Mouse (Mus musculus) B cell, adult (primary cell): Measurements from ENCODE around the gene Ramp2. TPM values are rescaled to one million over a fixed set of nuclear protein-coding genes. Genes with fewer than 3 reads are reported as not detected.

ENCODE experiments used
- total RNA-seq: library from RNA; stranded (reverse); gene quantifications from 4 replicates; pipeline ENCODE4 v1.2.4, GENCODE M21; 2023; ENCODE audit not compliant: inconsistent age

Ramp2 gene
- not detected in 4 replicates for total RNA-seq

GRCm38 (mm10) chr11:101245855-101246701 is at the start of gene Ramp2:
Gene Ramp2, plus strand, starts transcription at chr11:101246028.

GRCm38 (mm10) chr11:101226065-101226701 is 19.6 kb upstream of the Ramp2 start, which contains the start of gene Ezh1:
Gene Ezh1, minus strand, starts transcription at chr11:101226463.

GRCm38 (mm10) chr11:101253613-101254389 is 8.0 kb downstream of the Ramp2 start, which contains the start of gene Vps25:
Gene Vps25, plus strand, starts transcription at chr11:101253707.

GRCm38 (mm10) chr11:101259948-101260825 is 14.4 kb downstream of the Ramp2 start, which contains the start of gene Wnk4:
Gene Wnk4, plus strand, starts transcription at chr11:101260567.

GRCm38 (mm10) chr11:101278223-101279192 is 32.7 kb downstream of the Ramp2 start, which contains the start of the genes Cntd1 and Coa3:
Gene Cntd1, plus strand, starts transcription at chr11:101279012.
Gene Coa3, minus strand, starts transcription at chr11:101279114.

GRCm38 (mm10) chr11:101302004-101302798 is 56.4 kb downstream of the Ramp2 start, which contains the start of gene Becn1:
Gene Becn1, minus strand, starts transcription at chr11:101302286.

Other genes starting within 250 kb of the Ramp2 start
- 71.3 to 92.3 TPM (median 79.0 TPM) in 4 replicates for gene Atp6v0a1, start 236.6 kb upstream of the Ramp2 start, total RNA-seq
- gene Naglu, start 176.0 kb upstream of the Ramp2 start, total RNA-seq = 14.4 to 19.4 TPM (median 17.3 TPM) in 4 replicates
- gene Hsd17b1, start 167.6 kb upstream of the Ramp2 start, total RNA-seq = 1.4 to 3.2 TPM (median 2.5 TPM) in 4 replicates
- gene Coasy, start 163.5 kb upstream of the Ramp2 start, total RNA-seq = 17.2 to 20.1 TPM (median 18.2 TPM) in 4 replicates
- 30.7 to 44.8 TPM (median 34.4 TPM) in 4 replicates for gene Mlx, start 158.8 kb upstream of the Ramp2 start, total RNA-seq
- 3.3 to 5.1 TPM (median 4.1 TPM) in 4 replicates for gene Psmc3ip, start 150.6 kb upstream of the Ramp2 start, total RNA-seq
- gene Retreg3, start 126.1 kb upstream of the Ramp2 start, total RNA-seq = 71.0 to 73.7 TPM (median 72.2 TPM) in 4 replicates
- 14.2 to 19.4 TPM (median 16.1 TPM) in 4 replicates for gene Tubg1, start 126.1 kb upstream of the Ramp2 start, total RNA-seq
- gene Tubg2, start 90.1 kb upstream of the Ramp2 start, total RNA-seq = 2.9 to 6.1 TPM (median 3.9 TPM) in 4 replicates
- gene Cntnap1, start 75.5 kb upstream of the Ramp2 start, total RNA-seq = 0.32 to 0.80 TPM (median 0.59 TPM) in 4 replicates
- 0.61 to 2.3 TPM (median 1.3 TPM) in 4 replicates for gene Plekhh3, start 74.7 kb upstream of the Ramp2 start, total RNA-seq
- 0.60 TPM in 1 of 4 replicates, not detected in the others for gene Ccr10, start 70.6 kb upstream of the Ramp2 start, total RNA-seq
- 74.4 to 88.1 TPM (median 79.3 TPM) in 4 replicates for gene Ezh1, start 19.6 kb upstream of the Ramp2 start, total RNA-seq
- 73.6 to 86.7 TPM (median 83.1 TPM) in 4 replicates for gene Vps25, start 7.7 kb downstream of the Ramp2 start, total RNA-seq
- 0.21 to 1.5 TPM (median 1.1 TPM) in 4 replicates for gene Wnk4, start 14.5 kb downstream of the Ramp2 start, total RNA-seq
- gene Cntd1, start 33.0 kb downstream of the Ramp2 start, total RNA-seq = 0.22 to 0.51 TPM (median 0.47 TPM) in 4 replicates
- gene Coa3, start 33.1 kb downstream of the Ramp2 start, total RNA-seq = 26.7 to 40.5 TPM (median 28.5 TPM) in 4 replicates
- gene Becn1, start 56.3 kb downstream of the Ramp2 start, total RNA-seq = 177 to 193 TPM (median 186 TPM) in 4 replicates
- gene Psme3, start 70.2 kb downstream of the Ramp2 start, total RNA-seq = 134 to 152 TPM (median 146 TPM) in 4 replicates
- gene Aoc2, start 79.0 kb downstream of the Ramp2 start, total RNA-seq = 13.2 to 15.9 TPM (median 13.8 TPM) in 4 replicates
- 0.26 to 0.87 TPM (median 0.59 TPM) in 4 replicates for gene Aoc3, start 84.6 kb downstream of the Ramp2 start, total RNA-seq
- gene G6pc, start 121.5 kb downstream of the Ramp2 start, total RNA-seq = not detected in 4 replicates
- gene Aarsd1, start 171.6 kb downstream of the Ramp2 start, total RNA-seq = 18.5 to 27.4 TPM (median 26.4 TPM) in 4 replicates
- 0.87 to 3.1 TPM (median 1.6 TPM) in 4 replicates for gene Gm27029, start 178.8 kb downstream of the Ramp2 start, total RNA-seq
- gene Rundc1, start 179.1 kb downstream of the Ramp2 start, total RNA-seq = 20.8 to 21.4 TPM (median 20.9 TPM) in 4 replicates
- 1.7 to 2.7 TPM (median 2.0 TPM) in 4 replicates for gene Ptges3l, start 179.3 kb downstream of the Ramp2 start, total RNA-seq
- gene Rpl27, start 196.3 kb downstream of the Ramp2 start, total RNA-seq = 98.0 to 135 TPM (median 128 TPM) in 4 replicates
- gene Ifi35, start 202.4 kb downstream of the Ramp2 start, total RNA-seq = 63.1 to 83.1 TPM (median 74.7 TPM) in 4 replicates
- 0.87 to 1.5 TPM (median 1.0 TPM) in 4 replicates for gene Rnd2, start 219.0 kb downstream of the Ramp2 start, total RNA-seq
- 13.4 to 20.3 TPM (median 15.6 TPM) in 4 replicates for gene Vat1, start 220.2 kb downstream of the Ramp2 start, total RNA-seq